Mouse (Mus musculus): ENCODE results near the gene Borcs6. TPM values are rescaled to one million over a fixed set of nuclear protein-coding genes. Genes with fewer than 3 reads are reported as not detected.
"Not testable (repeated sequence)": the region's sequence is repeated elsewhere in the genome, so short reads cannot be mapped to it uniquely, and the experiment has no call there.

The Borcs6 gene
- 10 to 100 TPM; 15.9 to 16.2 TPM for total RNA-seq (2021)
- long read RNA-seq, experiment 1, transcript Borcs6-201 (1 exons, 1,862 nt) = major isoform, 17 of 17 reads
- long read RNA-seq, experiment 1, partial matches to known transcripts = 0 of 17 reads
- long read RNA-seq, experiment 1, other reads (novel, unspliced or antisense) = 0 of 17 reads
- long read RNA-seq, experiment 2, transcript Borcs6-201 (1 exons, 1,862 nt) = major isoform, 20 of 20 reads
- long read RNA-seq, experiment 2, partial matches to known transcripts = 0 of 20 reads
- long read RNA-seq, experiment 2, other reads (novel, unspliced or antisense) = 0 of 20 reads

- DNase-seq = peak; percentile 94 to 95
- intact Hi-C loops (cut with DNase I) = no loop called here
Observed at GRCm38 (mm10) chr11:69059357-69059974, at the start of gene Borcs6. TSS of gene Borcs6 (plus strand) at chr11:69059717.

- intact Hi-C loops (cut with DNase I) = no loop called here
- DNase-seq = no peak
Observed at GRCm38 (mm10) chr11:69010400-69011323, 48.9 kb upstream of the Borcs6 start.

- intact Hi-C loops (cut with DNase I); DNase-seq: not testable (repeated sequence)
Observed at GRCm38 (mm10) chr11:69011445-69011844, 48.1 kb upstream of the Borcs6 start.

- intact Hi-C loops (cut with DNase I) = no loop called here
- peak; percentile 79 to 89 for DNase-seq
Observed at GRCm38 (mm10) chr11:69012071-69012601, 47.4 kb upstream of the Borcs6 start.

- intact Hi-C loops (cut with DNase I) = no loop called here
Observed at GRCm38 (mm10) chr11:69015644-69016441, 43.7 kb upstream of the Borcs6 start, which contains the start of gene Ctc1. TSS of gene Ctc1 (plus strand) at chr11:69015911.

GRCm38 (mm10) chr11:69016755-69017154 is 42.8 kb upstream of the Borcs6 start:
- intact Hi-C loops (cut with DNase I) = no loop called here
- no peak for DNase-seq

More at GRCm38 (mm10) chr11:69015644-69016441, 43.7 kb upstream of the Borcs6 start, which contains the start of gene Ctc1:
- DNase-seq = peak; percentile 84 to 90

GRCm38 (mm10) chr11:69020691-69021090 is 38.8 kb upstream of the Borcs6 start:
- intact Hi-C loops (cut with DNase I) = no loop called here
- DNase-seq = no peak

GRCm38 (mm10) chr11:69026562-69026961 is 33.0 kb upstream of the Borcs6 start:
- no peak for DNase-seq
- intact Hi-C loops (cut with DNase I) = no loop called here

- intact Hi-C loops (cut with DNase I) = no loop called here
- no peak for DNase-seq
Observed at GRCm38 (mm10) chr11:69028805-69029204, 30.7 kb upstream of the Borcs6 start.

GRCm38 (mm10) chr11:69033552-69033951 is 26.0 kb upstream of the Borcs6 start:
- DNase-seq = no peak
- intact Hi-C loops (cut with DNase I) = loop anchor here (2.0 to 5.0 kb wide), 3 partner anchors 15 to 131 kb away; partner anchors contain the start of gene Slc25a35

GRCm38 (mm10) chr11:69034585-69034984 is 24.9 kb upstream of the Borcs6 start:
- intact Hi-C loops (cut with DNase I) = loop anchor here (5.0 kb wide), 1 partner anchor 67 kb away; the partner anchor contains the start of gene Slc25a35

GRCm38 (mm10) chr11:69035411-69035810 is 24.1 kb upstream of the Borcs6 start:
- DNase-seq = no peak
- intact Hi-C loops (cut with DNase I) = no loop called here

More at GRCm38 (mm10) chr11:69034585-69034984, 24.9 kb upstream of the Borcs6 start:
- DNase-seq = no peak

GRCm38 (mm10) chr11:69035849-69036248 is 23.7 kb upstream of the Borcs6 start:
- DNase-seq = peak; percentile 83 to 88
- intact Hi-C loops (cut with DNase I) = no loop called here

GRCm38 (mm10) chr11:69036486-69037230 is 22.9 kb upstream of the Borcs6 start:
- DNase-seq = peak; percentile 87
- intact Hi-C loops (cut with DNase I) = no loop called here

- DNase-seq = peak; percentile 81 to 83
- intact Hi-C loops (cut with DNase I) = no loop called here
Observed at GRCm38 (mm10) chr11:69037231-69038061, 22.1 kb upstream of the Borcs6 start.

- intact Hi-C loops (cut with DNase I) = no loop called here
- no peak for DNase-seq
Observed at GRCm38 (mm10) chr11:69038173-69038572, 21.3 kb upstream of the Borcs6 start.

- peak; percentile 82 to 87 for DNase-seq
- intact Hi-C loops (cut with DNase I) = no loop called here
Observed at GRCm38 (mm10) chr11:69045531-69046394, 13.8 kb upstream of the Borcs6 start, which contains the start of gene Aurkb. TSS of gene Aurkb (plus strand) at chr11:69045647.

Data from heart, postnatal 14 days (tissue).